Mouse (Mus musculus) liver, adult 2 months (tissue): ENCODE data around the gene Snrk.

ENCODE experiments used
- CTCF ChIP-seq: fragments of 200-500 bp; IDR thresholded peaks from 2 replicates; pipeline ENCODE4 v1.5.1; 2011; ENCODE audit warnings: low read depth, low read length, control low read depth
- POLR2A ChIP-seq: fragments of 200-500 bp; IDR thresholded peaks from 2 replicates; pipeline ENCODE4 v1.6.1; 2011; ENCODE audit warnings: low read length, control low read depth; ENCODE audit not compliant: insufficient read depth; ENCODE audit errors: extremely low read depth

DNA sequence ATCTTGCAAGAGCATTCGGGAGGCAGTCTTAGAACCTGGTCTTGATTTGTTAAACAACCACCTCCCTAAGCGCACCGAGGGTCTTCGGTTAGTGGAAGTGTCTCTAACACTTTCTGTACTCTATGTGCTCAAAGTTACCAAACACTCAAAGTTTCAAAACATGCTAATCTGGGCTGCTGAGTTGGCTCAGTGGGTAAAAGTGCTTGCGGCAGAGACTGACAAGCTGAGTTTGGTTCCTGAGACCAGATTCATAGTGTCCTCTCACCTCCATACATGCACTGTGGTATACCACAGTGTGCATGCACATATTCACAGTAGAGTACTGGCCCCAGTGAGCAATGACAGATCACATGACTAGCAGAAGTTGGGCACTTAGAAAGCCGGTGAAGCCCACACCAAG, 30.0 kb upstream of the Snrk start:
- TF ChIP-seq CTCF (no peak), POLR2A (no peak)
